ENCODE assay signal across 13 mouse cellular contexts in the genomic region with DNA sequence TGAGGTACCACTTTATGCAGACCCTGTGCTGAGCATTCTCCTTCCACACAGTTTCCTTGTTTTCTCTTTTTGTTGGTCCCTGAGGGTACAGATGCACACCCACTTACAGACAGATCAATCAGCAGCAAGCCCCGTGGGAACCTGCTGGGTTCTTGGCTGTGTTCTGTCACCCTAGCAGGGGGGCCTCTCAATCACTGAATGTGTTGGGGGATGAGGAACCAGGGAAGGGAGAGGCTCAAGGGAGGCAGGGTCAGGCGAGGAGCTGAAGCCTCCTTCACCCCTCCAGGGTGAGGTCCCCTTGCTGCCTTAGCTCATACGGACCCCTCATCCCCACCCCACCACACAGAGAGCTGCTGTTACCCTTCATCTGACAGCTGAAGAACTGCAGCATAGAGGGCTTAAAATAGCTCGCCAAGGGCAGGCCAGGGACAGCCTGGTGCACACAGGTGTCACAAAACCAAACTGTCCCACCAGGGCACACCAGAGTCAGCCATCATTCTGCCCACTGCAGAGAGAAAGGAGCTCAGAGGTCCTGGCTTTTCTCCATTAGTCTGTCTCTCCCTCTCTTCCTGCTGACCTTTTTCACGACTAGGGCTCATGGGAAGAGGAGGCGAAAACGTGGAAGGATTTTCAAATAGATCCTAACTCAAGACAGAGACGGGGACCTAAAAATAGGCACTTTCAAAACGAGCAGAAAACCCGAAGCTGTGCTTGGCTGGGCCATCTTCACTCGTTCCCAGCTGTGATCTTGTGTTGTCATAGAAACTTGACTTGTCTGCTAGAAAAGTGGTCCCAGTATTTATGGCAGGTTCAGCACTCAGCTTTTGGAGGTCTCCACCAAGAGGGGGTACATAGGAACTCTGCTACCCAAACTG. TPM values are rescaled to one million over a fixed set of nuclear protein-coding genes. Genes with fewer than 3 reads are reported as not detected.
DNase-seq lines count a peak whose midpoint lies in the region; ATAC-seq lines count a peak whose summit lies in the region.
"Had no signal": no experiment of that assay in that cellular context is flagged by ENCODE, and none has a peak within 500 bp of the region (broad histone marks: within the 10 kb centered on the region; RNA-seq: fewer than 3 reads in every experiment).

No protein-coding gene starts in this region.

- H3K4me2 ChIP-seq in hindbrain, embryonic 16.5 days (ENCODE audit: low read length), result no peak overlapping the region
- no peak overlapping the region for H3K4me2 ChIP-seq in hindbrain, embryonic 12.5 days (replicated peaks)
- H3K4me2 ChIP-seq in heart, embryonic 13.5 days, result peak overlapping the region; percentile 23
- H3K4me2 ChIP-seq: stomach, embryonic 15.5 days had no signal

- peaks cover 8% of the 10 kb centered on the region for H3K36me3 ChIP-seq in hindbrain, embryonic 16.5 days (ENCODE audit: control insufficient read depth, insufficient read depth, low read length)
- no peaks in the 10 kb centered on the region for H3K36me3 ChIP-seq in hindbrain, embryonic 12.5 days
- no peaks in the 10 kb centered on the region for H3K36me3 ChIP-seq in heart, embryonic 13.5 days
- H3K36me3 ChIP-seq: stomach, embryonic 15.5 days had no signal

- WGBS in hindbrain, embryonic 16.5 days, result 42% methylated on average over 11 of the region's 11 CpGs
- 48% methylated on average over 11 of the region's 11 CpGs for WGBS in hindbrain, embryonic 12.5 days
- WGBS in heart, embryonic 13.5 days, result 13% methylated on average over 11 of the region's 11 CpGs

- H3K4me1 ChIP-seq in hindbrain, embryonic 16.5 days (ENCODE audit: control insufficient read depth, insufficient read depth, low read depth, low read length), result peaks cover 8% of the 10 kb centered on the region
- peaks cover 7% of the 10 kb centered on the region for H3K4me1 ChIP-seq in hindbrain, embryonic 12.5 days
- peaks cover 22% of the 10 kb centered on the region for H3K4me1 ChIP-seq in heart, embryonic 13.5 days
- H3K4me1 ChIP-seq: stomach, embryonic 15.5 days had no signal

- no peak overlapping the region for H3K9ac ChIP-seq in hindbrain, embryonic 16.5 days (ENCODE audit: low read depth, low read length)
- no peak overlapping the region for H3K9ac ChIP-seq in hindbrain, embryonic 12.5 days
- H3K9ac ChIP-seq in heart, embryonic 13.5 days, result 0 out of 2 replicates have a peak overlapping the region, but pooled peaks have one; percentile 34
- H3K9ac ChIP-seq: liver, embryonic 14.5 days; stomach, embryonic 15.5 days had no signal

- H3K9me3 ChIP-seq in hindbrain, embryonic 16.5 days (ENCODE audit: control insufficient read depth, low read length), result no peaks in the 10 kb centered on the region
- H3K9me3 ChIP-seq in hindbrain, embryonic 12.5 days (replicated peaks), result no peaks in the 10 kb centered on the region
- no peaks in the 10 kb centered on the region for H3K9me3 ChIP-seq in heart, embryonic 13.5 days
- H3K9me3 ChIP-seq: stomach, embryonic 15.5 days had no signal

- H3K27me3 ChIP-seq in hindbrain, embryonic 16.5 days (replicated peaks; ENCODE audit: control insufficient read depth, insufficient read depth, low read length), result no peaks in the 10 kb centered on the region
- no peaks in the 10 kb centered on the region; the same call in 1 of the 2 replicates for H3K27me3 ChIP-seq in hindbrain, embryonic 12.5 days
- no peaks in the 10 kb centered on the region for H3K27me3 ChIP-seq in heart, embryonic 13.5 days (replicated peaks)
- H3K27me3 ChIP-seq: stomach, embryonic 15.5 days had no signal

- H3K27ac ChIP-seq in hindbrain, embryonic 16.5 days (ENCODE audit: low read depth, low read length), result peak overlapping the region; percentile 49; the same call in 1 of the 2 replicates
- H3K27ac ChIP-seq in hindbrain, embryonic 12.5 days, result no peak overlapping the region
- peak overlapping the region; percentile 72 for H3K27ac ChIP-seq in heart, embryonic 13.5 days (replicated peaks)
- H3K27ac ChIP-seq: liver, embryonic 14.5 days; macrophage; stomach, embryonic 15.5 days had no signal

- H3K4me3 ChIP-seq in hindbrain, embryonic 16.5 days (ENCODE audit: low read length), result no peak overlapping the region
- H3K4me3 ChIP-seq in hindbrain, embryonic 12.5 days, result no peak overlapping the region
- no peak overlapping the region for H3K4me3 ChIP-seq in heart, embryonic 13.5 days
- H3K4me3 ChIP-seq: stomach, embryonic 15.5 days had no signal

- no peak for ATAC-seq in hindbrain, embryonic 16.5 days
- ATAC-seq in hindbrain, embryonic 12.5 days (ENCODE audit: low FRiP score), result no peak
- 0 out of 2 replicates have a peak, but pooled peaks have one; percentile 16 for ATAC-seq in heart, embryonic 13.5 days (ENCODE audit: extremely low read depth, insufficient number of reproducible peaks, low FRiP score, low TSS enrichment)

- DNase-seq in right cerebral cortex, postnatal 36 days (ENCODE audit: low spot score in 2 of 2), result peak; percentile 33 to 58
- no peak for DNase-seq in right cerebral cortex, adult 18-20 months
- peak; percentile 76 for DNase-seq in telencephalon, adult 2 months (ENCODE audit: low read depth, low spot score)
- DNase-seq in testis, postnatal 10 days (ENCODE audit: low spot score), result no peak
- DNase-seq in gastrocnemius, adult 8-10 months (ENCODE audit: low spot score in 2 of 2), result no peak
- DNase-seq: kidney, adult 9 months; right cerebral cortex, postnatal 25 days had no signal

RNA-seq across cellular contexts. Expression of a gene that starts 55.8 kb away (rescaled TPM):
- 52.4 and 58.2 TPM in 2 replicates for polyA plus RNA-seq in hindbrain, embryonic 16.5 days (2015; fragmentation: Nextera tagmentation; extraction: Ambion mirVana)
- 7.6 and 8.0 TPM in 2 replicates for polyA plus RNA-seq in hindbrain, embryonic 12.5 days (2016; fragmentation: Nextera tagmentation; extraction: Ambion mirVana)
- 0.09 TPM in 2 replicates for polyA plus RNA-seq in heart, embryonic 13.5 days (2015; fragmentation: Nextera tagmentation; extraction: Ambion mirVana)
- total RNA-seq in gastrocnemius, adult 8-10 months (2022), result 1 to 10 TPM in 1 of 4 experiments, under 1 TPM in 3; 0.27 to 1.1 (median 0.37) TPM
- polyA plus RNA-seq: liver, embryonic 14.5 days; macrophage had no signal

Comparison
In these comparisons a context has a peak if more than half of its experiments do, and no peak if none do; other contexts are left out.
1. DNase-seq: peak in right cerebral cortex, postnatal 36 days (2 of 2) and telencephalon, adult 2 months (single experiment); none in right cerebral cortex, adult 18-20 months (single experiment), testis, postnatal 10 days (single experiment) and gastrocnemius, adult 8-10 months (0 of 2).